Mouse (Mus musculus) MEL (cell line): ENCODE results near the gene Krtap14.

Source experiments
- CHD1 ChIP-seq: IDR thresholded peaks from 2 replicates; pipeline ENCODE4 v1.6.1; 2012; ENCODE audit warnings: low read depth, mild to moderate bottlenecking, inconsistent platforms, low read length, improper control_type of control experiment
- CTCF ChIP-seq, 3 experiments: IDR thresholded peaks in 2 of 3; conservative IDR thresholded peaks in 1 of 3; 2 replicates each; pipeline ENCODE4 v1.5.1; 2011 to 2012; ENCODE audit warnings: low read length in 3 of 3, low read depth in 2 of 3, mild to moderate bottlenecking in 2 of 3, improper control_type of control experiment in 1 of 3, inconsistent platforms in 1 of 3, mixed read lengths in 1 of 3, moderate library complexity in 1 of 3; ENCODE audit not compliant: control insufficient read depth in 1 of 3, insufficient read depth in 1 of 3, poor library complexity in 1 of 3, severe bottlenecking in 1 of 3
- EP300 ChIP-seq, 2 experiments: IDR thresholded peaks; 2 replicates each; pipeline ENCODE4 v1.6.1; 2011; ENCODE audit warnings: improper control_type of control experiment in 2 of 2, low read length in 2 of 2, low read depth in 1 of 2, mild to moderate bottlenecking in 1 of 2
- GATA1 ChIP-seq: IDR thresholded peaks from 2 replicates; pipeline ENCODE4 v1.6.1; 2011; ENCODE audit warnings: low read depth, low read length, improper control_type of control experiment
- MEF2A ChIP-seq: IDR thresholded peaks from 2 replicates; pipeline ENCODE4 v1.6.1; 2014; ENCODE audit warnings: low read depth, mild to moderate bottlenecking, inconsistent platforms, low read length, improper control_type of control experiment; ENCODE audit not compliant: poor library complexity, insufficient replicate concordance, severe bottlenecking; ENCODE audit errors: extremely low read depth
- POLR2A ChIP-seq, 2 experiments: IDR thresholded peaks; 2 replicates each; pipeline ENCODE4 v1.6.1; 2011 to 2012; ENCODE audit warnings: low read length in 2 of 2, mild to moderate bottlenecking in 2 of 2, control low read depth in 1 of 2, improper control_type of control experiment in 1 of 2, low read depth in 1 of 2, moderate library complexity in 1 of 2; ENCODE audit not compliant: control insufficient read depth in 1 of 2, insufficient read depth in 1 of 2, poor library complexity in 1 of 2
- USF1 ChIP-seq: IDR thresholded peaks from 2 replicates; pipeline ENCODE4 v1.6.1; 2014; ENCODE audit warnings: low read depth, mild to moderate bottlenecking, inconsistent platforms, low read length, improper control_type of control experiment, moderate library complexity

- TF ChIP-seq CTCF (IDR thresholded peaks at IDR 0.05 in 2 of 3, conservative IDR thresholded peaks at IDR 0.05 in 1 of 3; ENCODE audit: control insufficient read depth in 1 of 3, insufficient read depth in 1 of 3, low read depth in 2 of 3, low read length in 3 of 3, poor library complexity in 1 of 3, severe bottlenecking in 1 of 3) (no peak), EP300 (IDR thresholded peaks at IDR 0.05; ENCODE audit: low read depth in 1 of 2, low read length in 2 of 2) (no peak), POLR2A (IDR thresholded peaks at IDR 0.05; ENCODE audit: control insufficient read depth in 1 of 2, insufficient read depth in 1 of 2, low read depth in 1 of 2, low read length in 2 of 2, poor library complexity in 1 of 2) (no peak), USF1 (no peak), CHD1 (no peak), GATA1 (no peak), MEF2A (no peak)
Measured at GRCm38 (mm10) chr16:88826978-88827377, 1.0 kb upstream of the Krtap14 start.
